Mouse (Mus musculus) bone marrow macrophage, adult 2 months (primary cell): ENCODE results near the gene Calr3.

Experiments
- CTCF ChIP-seq: IDR thresholded peaks from 2 replicates; pipeline ENCODE4 v1.5.1; 2012; ENCODE audit warnings: low read depth, mild to moderate bottlenecking, low read length, moderate library complexity
- POLR2A ChIP-seq: IDR thresholded peaks from 2 replicates; pipeline ENCODE4 v1.6.1; 2012; ENCODE audit warnings: mild to moderate bottlenecking, low read depth, low read length, borderline replicate concordance

DNA sequence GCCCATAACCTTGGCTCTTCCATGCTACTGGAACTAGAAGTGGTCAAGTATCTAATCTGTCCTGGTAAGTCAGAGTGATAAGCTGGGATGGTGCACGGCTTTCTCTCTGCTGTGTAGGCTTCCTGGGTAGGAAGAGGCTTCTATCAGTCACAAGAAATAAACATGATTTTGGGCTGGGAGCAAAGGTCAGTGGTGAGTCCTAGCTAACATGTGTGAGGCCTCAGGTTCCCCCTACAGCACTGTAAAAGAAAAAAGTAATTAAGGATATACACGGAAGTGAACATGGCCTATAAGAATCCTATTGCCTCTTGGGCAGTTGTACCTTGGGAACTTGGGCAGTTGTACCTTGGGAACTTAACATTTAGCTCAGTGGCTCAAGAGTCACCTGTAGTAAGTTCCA lies 66.8 kb downstream of the Calr3 start:
- TF ChIP-seq CTCF: no peak
- TF ChIP-seq POLR2A: no peak
